Mouse (Mus musculus) stomach, postnatal 0 days (tissue): ENCODE results near the gene Gm17349.

ENCODE experiments used
- CTCF ChIP-seq: IDR thresholded peaks from 2 replicates; pipeline ENCODE4 v1.5.1; 2016; ENCODE audit warnings: antibody characterized with exemption, low read depth, mild to moderate bottlenecking, moderate library complexity
- EP300 ChIP-seq: optimal IDR thresholded peaks from 2 replicates; pipeline ENCODE3; 2016; ENCODE audit warnings: antibody characterized with exemption

- TF ChIP-seq CTCF: no peak
- no peak for TF ChIP-seq EP300
These were observed 33.5 kb downstream of the Gm17349 start for GRCm38 (mm10) chr15:99671783-99672182.
